Mouse (Mus musculus): ENCODE measurements around the gene Cfap73. TPM values are rescaled to one million over a fixed set of nuclear protein-coding genes. Genes with fewer than 3 reads are reported as not detected.

Gene Cfap73
- polyA plus RNA-seq, 1 experiment from 2014 or later, result not detected

DNA sequence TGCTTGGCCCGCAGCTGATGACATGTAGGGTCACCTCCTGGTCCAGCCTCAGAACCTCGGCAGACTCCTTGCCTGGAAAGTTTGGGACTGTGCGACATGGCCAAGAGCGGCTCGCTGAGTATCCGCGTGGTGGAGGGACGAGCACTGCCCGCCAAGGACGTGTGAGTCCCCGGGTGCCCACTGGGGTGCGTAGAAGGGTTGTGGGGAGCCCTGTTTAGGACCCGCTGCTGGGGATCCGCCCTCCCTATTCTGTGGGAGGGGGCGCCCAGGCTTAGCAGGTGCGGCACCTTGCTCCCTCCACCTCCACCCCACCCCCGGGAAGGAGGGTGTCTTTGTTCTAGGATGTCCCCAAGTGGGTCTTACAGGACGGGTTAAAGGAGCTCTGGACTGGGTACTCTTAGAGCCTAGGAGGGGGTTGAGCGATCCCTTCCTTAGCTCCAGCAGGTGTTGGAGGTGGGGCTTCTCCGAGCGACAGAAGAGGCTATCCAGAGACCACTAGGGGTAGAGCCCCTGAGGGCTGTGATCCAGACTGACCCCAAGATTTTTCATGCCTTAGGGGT, 15.4 kb upstream of the Cfap73 start:
- 3% methylated on average over 21 of the region's 21 CpGs for WGBS
- peaks cover 20% of the 10 kb centered on the region for H3K27me3 ChIP-seq (ENCODE audit: control insufficient read depth, insufficient read depth, low read length)
- peak overlapping the region; percentile 9; the same call in 1 of the 2 replicates for H3K4me3 ChIP-seq (ENCODE audit: low read depth, low read length)
- H3K27ac ChIP-seq (ENCODE audit: low read depth, low read length), result no peak overlapping the region
- H3K4me1 ChIP-seq (ENCODE audit: control insufficient read depth, insufficient read depth, low read length), result peaks cover 6% of the 10 kb centered on the region
- H3K36me3 ChIP-seq (ENCODE audit: control insufficient read depth, insufficient read depth, low read length), result no peaks in the 10 kb centered on the region
- no peaks in the 10 kb centered on the region for H3K9me3 ChIP-seq (ENCODE audit: control insufficient read depth, low read length)
- no peak overlapping the region for H3K9ac ChIP-seq (ENCODE audit: low read length)
- no peak for DNase-seq (ENCODE audit: low spot score, missing footprints)
- H3K4me2 ChIP-seq, result peak overlapping the region; percentile 36; the same call in 1 of the 2 replicates
- ATAC-seq (ENCODE audit: low FRiP score), result peak; percentile 44

DNA sequence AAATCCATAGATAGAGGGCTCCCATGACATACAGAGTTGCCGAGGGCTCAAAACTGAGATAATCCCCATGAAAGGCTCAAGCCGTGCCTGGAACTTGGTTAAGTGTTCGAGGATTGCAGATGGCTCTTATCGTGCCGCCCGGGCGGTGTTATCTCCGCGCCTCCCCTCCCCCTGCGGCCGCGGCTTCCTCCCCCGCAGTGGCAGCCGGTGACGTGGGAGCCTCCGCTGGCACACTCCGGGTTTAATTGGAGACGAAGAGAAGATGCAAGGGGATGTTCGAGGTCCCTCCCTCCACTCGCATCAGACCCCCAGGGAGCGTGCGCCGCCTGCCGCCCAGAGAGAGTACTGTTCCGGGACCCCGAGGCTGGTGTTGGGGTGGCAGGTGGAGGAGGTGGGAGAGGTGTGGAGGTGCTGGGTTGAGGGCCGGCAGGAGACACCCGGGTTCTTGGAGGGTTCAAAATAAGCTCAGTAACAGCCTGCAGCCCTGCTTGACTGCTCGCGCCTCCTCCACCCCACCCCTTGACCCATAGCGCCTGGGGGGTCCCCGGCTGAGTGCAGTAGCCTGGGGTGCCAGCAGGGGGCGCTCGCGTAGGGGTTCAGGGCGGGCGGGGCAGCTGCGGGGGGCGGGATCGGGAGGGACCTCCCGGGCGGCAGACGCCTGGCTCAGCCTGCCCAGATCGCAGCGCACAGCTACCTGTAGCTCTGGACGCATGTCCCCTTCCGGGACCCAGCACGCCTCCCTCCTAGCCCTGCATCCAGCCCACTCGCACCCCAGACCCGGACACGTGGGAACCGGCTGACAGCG, 14.7 kb upstream of the Cfap73 start, which contains the start of gene Rasal1:
Gene Rasal1 (plus strand): TSS at position 244 of the 805 bp plus-strand sequence.
- Histone ChIP-seq H3K27me3 (ENCODE audit: control insufficient read depth, insufficient read depth, low read length) (peaks cover 20% of the 10 kb centered on the region), H3K9ac (ENCODE audit: low read length) (no peak within 1 kb of the TSS), H3K4me3 (ENCODE audit: low read depth, low read length) (peak within 1 kb of the TSS; percentile 9; the same call in 1 of the 2 replicates), H3K4me1 (ENCODE audit: control insufficient read depth, insufficient read depth, low read length) (peaks cover 6% of the 10 kb centered on the region), H3K4me2 (peak within 1 kb of the TSS; percentile 36), H3K27ac (ENCODE audit: low read depth, low read length) (no peak within 1 kb of the TSS), H3K9me3 (ENCODE audit: control insufficient read depth, low read length) (no peaks in the 10 kb centered on the region), H3K36me3 (ENCODE audit: control insufficient read depth, insufficient read depth, low read length) (no peaks in the 10 kb centered on the region)
- ATAC-seq (ENCODE audit: low FRiP score), result peak; percentile 57
- peak; percentile 90 for DNase-seq (ENCODE audit: low spot score, missing footprints)
- under 1% methylated on average over 45 of the region's 53 CpGs for WGBS

- no peak for ATAC-seq (ENCODE audit: low FRiP score)
- Histone ChIP-seq H3K9ac (ENCODE audit: low read length) (no peak overlapping the region), H3K4me2 (no peak overlapping the region), H3K36me3 (ENCODE audit: control insufficient read depth, insufficient read depth, low read length) (no peaks in the 10 kb centered on the region), H3K4me3 (ENCODE audit: low read depth, low read length) (no peak overlapping the region), H3K27me3 (ENCODE audit: control insufficient read depth, insufficient read depth, low read length) (peaks cover 20% of the 10 kb centered on the region), H3K27ac (ENCODE audit: low read depth, low read length) (no peak overlapping the region), H3K9me3 (ENCODE audit: control insufficient read depth, low read length) (no peaks in the 10 kb centered on the region), H3K4me1 (ENCODE audit: control insufficient read depth, insufficient read depth, low read length) (peaks cover 6% of the 10 kb centered on the region)
- peak; percentile 82 for DNase-seq (ENCODE audit: low spot score, missing footprints)
- 40% methylated on average over 12 of the region's 12 CpGs for WGBS
Measured at GRCm38 (mm10) chr5:120647814-120648491, 13.9 kb upstream of the Cfap73 start.

DNA sequence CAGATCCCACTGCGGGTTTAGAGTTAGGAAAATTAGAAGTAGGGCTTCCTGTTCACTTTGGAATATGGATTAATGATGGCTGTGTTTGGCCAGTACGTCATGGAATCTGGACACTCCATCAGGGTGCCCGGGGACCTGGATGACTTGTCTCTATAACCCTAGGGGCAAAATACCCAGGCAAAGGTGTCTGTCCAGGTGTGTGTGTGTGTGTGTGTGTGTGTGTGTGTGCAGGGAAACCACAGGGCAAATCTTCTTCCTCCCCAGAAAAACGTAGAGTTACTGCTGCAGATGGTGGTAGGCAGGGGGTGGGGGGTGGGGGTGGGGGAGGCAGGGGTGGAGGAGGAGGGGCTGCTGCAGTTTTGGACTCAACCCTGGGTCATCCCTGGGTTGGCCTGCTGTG, 13.3 kb upstream of the Cfap73 start:
- Histone ChIP-seq H3K9me3 (ENCODE audit: control insufficient read depth, low read length) (no peaks in the 10 kb centered on the region), H3K36me3 (ENCODE audit: control insufficient read depth, insufficient read depth, low read length) (no peaks in the 10 kb centered on the region), H3K4me1 (ENCODE audit: control insufficient read depth, insufficient read depth, low read length) (peaks cover 6% of the 10 kb centered on the region), H3K27ac (ENCODE audit: low read depth, low read length) (no peak overlapping the region), H3K9ac (ENCODE audit: low read length) (no peak overlapping the region), H3K4me3 (ENCODE audit: low read depth, low read length) (no peak overlapping the region), H3K4me2 (no peak overlapping the region), H3K27me3 (ENCODE audit: control insufficient read depth, insufficient read depth, low read length) (peaks cover 20% of the 10 kb centered on the region)
- no peak for ATAC-seq (ENCODE audit: low FRiP score)
- WGBS, result 68% methylated on average over 4 of the region's 4 CpGs
- DNase-seq (ENCODE audit: low spot score, missing footprints), result peak; percentile 69

GRCm38 (mm10) chr5:120645851-120646250, 11.8 kb upstream of the Cfap73 start:
- Histone ChIP-seq H3K4me2 (no peak overlapping the region), H3K36me3 (ENCODE audit: control insufficient read depth, insufficient read depth, low read length) (no peaks in the 10 kb centered on the region), H3K27ac (ENCODE audit: low read depth, low read length) (no peak overlapping the region), H3K27me3 (ENCODE audit: control insufficient read depth, insufficient read depth, low read length) (peaks cover 20% of the 10 kb centered on the region), H3K4me3 (ENCODE audit: low read depth, low read length) (no peak overlapping the region), H3K9ac (ENCODE audit: low read length) (no peak overlapping the region), H3K4me1 (ENCODE audit: control insufficient read depth, insufficient read depth, low read length) (peaks cover 6% of the 10 kb centered on the region), H3K9me3 (ENCODE audit: control insufficient read depth, low read length) (no peaks in the 10 kb centered on the region)
- no peak for DNase-seq (ENCODE audit: low spot score, missing footprints)
- 59% methylated on average over 6 of the region's 6 CpGs for whole genome bisulfite sequencing
- no peak for ATAC-seq (ENCODE audit: low FRiP score)

DNA sequence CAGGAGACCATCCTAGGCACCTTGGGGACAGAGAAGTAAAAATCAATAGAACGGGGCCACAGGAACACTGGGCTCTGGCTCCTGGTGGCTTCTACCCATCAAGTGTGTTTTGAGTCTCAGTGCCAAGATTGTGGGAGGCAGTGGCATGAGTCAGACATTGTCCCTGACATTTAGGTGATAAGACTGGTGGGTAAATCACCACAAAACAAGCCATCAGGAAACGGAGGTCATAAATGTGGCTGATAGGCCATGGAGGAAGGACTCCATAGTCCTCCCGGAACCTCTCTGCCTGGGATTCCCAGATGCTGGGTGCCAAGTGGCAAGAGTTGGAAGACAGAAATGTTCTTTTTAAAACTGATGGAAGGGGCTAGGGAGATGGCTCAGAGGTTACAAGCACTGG, 10.2 kb upstream of the Cfap73 start:
- H3K36me3 ChIP-seq (ENCODE audit: control insufficient read depth, insufficient read depth, low read length), result no peaks in the 10 kb centered on the region
- peaks cover 10% of the 10 kb centered on the region for H3K27me3 ChIP-seq (ENCODE audit: control insufficient read depth, insufficient read depth, low read length)
- H3K9ac ChIP-seq (ENCODE audit: low read length), result no peak overlapping the region
- no peak overlapping the region for H3K4me3 ChIP-seq (ENCODE audit: low read depth, low read length)
- no peak overlapping the region for H3K4me2 ChIP-seq
- no peaks in the 10 kb centered on the region for H3K9me3 ChIP-seq (ENCODE audit: control insufficient read depth, low read length)
- WGBS, result 79% methylated on average over 3 of the region's 3 CpGs
- H3K27ac ChIP-seq (ENCODE audit: low read depth, low read length), result no peak overlapping the region
- ATAC-seq (ENCODE audit: low FRiP score) (no peak), DNase-seq (ENCODE audit: low spot score, missing footprints) (no peak)
- peaks cover 6% of the 10 kb centered on the region for H3K4me1 ChIP-seq (ENCODE audit: control insufficient read depth, insufficient read depth, low read length)

DNA sequence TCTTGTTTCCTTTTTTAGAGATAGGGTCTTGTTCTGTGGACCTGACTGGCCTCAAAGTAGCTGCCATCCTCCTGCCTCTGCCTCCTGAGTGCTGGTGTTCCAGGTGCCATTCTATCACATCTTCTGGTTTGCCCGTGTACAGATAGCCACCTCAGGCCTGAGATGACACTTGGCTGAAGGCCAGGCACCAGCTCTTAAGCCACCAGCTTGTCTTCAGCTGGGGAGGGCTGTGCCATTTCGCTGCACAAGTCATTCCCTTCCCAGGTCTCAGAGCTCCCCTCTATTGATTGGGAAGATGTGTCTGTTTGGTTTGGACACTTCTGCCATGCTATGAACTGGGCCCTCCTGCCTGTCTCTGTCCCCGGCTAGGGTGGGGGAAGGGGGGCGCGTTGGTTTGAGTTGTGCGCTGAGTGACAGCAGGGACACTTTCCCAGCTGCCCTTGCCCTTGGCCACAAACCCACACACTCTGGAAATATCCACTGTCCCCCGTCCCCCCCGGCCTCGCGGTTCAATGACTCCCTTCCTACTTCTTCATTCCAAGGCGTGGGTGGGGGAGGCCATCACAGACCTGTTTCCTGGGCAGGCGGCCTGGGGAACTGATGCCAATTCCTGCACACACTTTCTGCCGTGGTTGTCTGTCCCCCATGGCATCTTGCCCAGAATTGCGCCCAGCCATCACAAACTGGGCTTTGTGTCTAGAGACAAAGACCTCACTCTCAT, 9.5 kb upstream of the Cfap73 start:
- peaks cover under 1% of the 10 kb centered on the region; the same call in 1 of the 2 replicates for H3K4me1 ChIP-seq (ENCODE audit: control insufficient read depth, insufficient read depth, low read length)
- no peaks in the 10 kb centered on the region for H3K9me3 ChIP-seq (ENCODE audit: control insufficient read depth, low read length)
- WGBS, result 79% methylated on average over 14 of the region's 14 CpGs
- H3K4me2 ChIP-seq, result no peak overlapping the region
- no peak overlapping the region for H3K27ac ChIP-seq (ENCODE audit: low read depth, low read length)
- no peak overlapping the region for H3K4me3 ChIP-seq (ENCODE audit: low read depth, low read length)
- H3K27me3 ChIP-seq (ENCODE audit: control insufficient read depth, insufficient read depth, low read length), result peaks cover 3% of the 10 kb centered on the region; the same call in 1 of the 2 replicates
- DNase-seq (ENCODE audit: low spot score, missing footprints), result no peak
- no peaks in the 10 kb centered on the region for H3K36me3 ChIP-seq (ENCODE audit: control insufficient read depth, insufficient read depth, low read length)
- no peak overlapping the region for H3K9ac ChIP-seq (ENCODE audit: low read length)
- no peak for ATAC-seq (ENCODE audit: low FRiP score)

- Histone ChIP-seq H3K4me3 (ENCODE audit: low read depth, low read length) (no peak overlapping the region), H3K9me3 (ENCODE audit: control insufficient read depth, low read length) (no peaks in the 10 kb centered on the region), H3K27me3 (ENCODE audit: control insufficient read depth, insufficient read depth, low read length) (no peaks in the 10 kb centered on the region), H3K4me2 (no peak overlapping the region), H3K36me3 (ENCODE audit: control insufficient read depth, insufficient read depth, low read length) (no peaks in the 10 kb centered on the region), H3K4me1 (ENCODE audit: control insufficient read depth, insufficient read depth, low read length) (no peaks in the 10 kb centered on the region), H3K27ac (ENCODE audit: low read depth, low read length) (no peak overlapping the region), H3K9ac (ENCODE audit: low read length) (no peak overlapping the region)
- ATAC-seq (ENCODE audit: low FRiP score), result no peak
- 85% methylated on average over 7 of the region's 7 CpGs for WGBS
- no peak for DNase-seq (ENCODE audit: low spot score, missing footprints)
Measured at GRCm38 (mm10) chr5:120640094-120640493, 6.1 kb upstream of the Cfap73 start.

Data from midbrain, embryonic 11.5 days (tissue).